Mouse (Mus musculus): ENCODE measurements around the gene Csrnp3. TPM values are rescaled to one million over a fixed set of nuclear protein-coding genes. Genes with fewer than 3 reads are reported as not detected.

Csrnp3 gene
- polyA plus RNA-seq, 1 experiment from 2014 or later: 15.0 TPM

Other genes starting within 250 kb of the Csrnp3 start
- gene Scn2a, start 225.0 kb upstream of the Csrnp3 start, polyA plus RNA-seq (2014; fragmentation: Nextera tagmentation; extraction: Ambion mirVana): 8.9 and 9.5 TPM in 2 replicates